Mouse (Mus musculus) liver, embryonic 12.5 days (tissue): ENCODE results near the gene Snx33. TPM values are rescaled to one million over a fixed set of nuclear protein-coding genes. Genes with fewer than 3 reads are reported as not detected.

Experiments used
- ATAC-seq: fragments of 200-750 bp; cut with Nextera tagmentation; 2 replicates; pipeline ENCODE4 v1.8.0; 2017; ENCODE audit warnings: moderate number of reproducible peaks, mild to moderate bottlenecking, moderate library complexity
- H3K27ac ChIP-seq: fragments of 300-500 bp; sonication (generic); 2 replicates; pipeline ENCODE4 v1.5.1; 2016; ENCODE audit warnings: mild to moderate bottlenecking
- H3K27me3 ChIP-seq: fragments of 300-500 bp; sonication (generic); replicated peaks from 2 replicates; pipeline ENCODE4 v1.6.1; 2016; ENCODE audit warnings: mild to moderate bottlenecking, moderate library complexity
- H3K36me3 ChIP-seq: fragments of 300-500 bp; sonication (generic); 2 replicates; pipeline ENCODE4 v1.6.1; 2016; ENCODE audit warnings: mild to moderate bottlenecking, moderate library complexity
- H3K4me1 ChIP-seq: fragments of 300-500 bp; sonication (generic); 2 replicates; pipeline ENCODE4 v1.6.1; 2016
- H3K4me2 ChIP-seq: fragments of 300-500 bp; sonication (generic); 2 replicates; pipeline ENCODE4 v1.6.1; 2016; ENCODE audit warnings: mild to moderate bottlenecking, moderate library complexity
- H3K4me3 ChIP-seq: fragments of 300-500 bp; sonication (generic); 2 replicates; pipeline ENCODE4 v1.5.1; 2016; ENCODE audit warnings: mild to moderate bottlenecking, moderate library complexity
- H3K9ac ChIP-seq: fragments of 300-500 bp; sonication (generic); 2 replicates; pipeline ENCODE4 v1.6.1; 2016; ENCODE audit warnings: mild to moderate bottlenecking, moderate library complexity
- H3K9me3 ChIP-seq: fragments of 300-500 bp; sonication (generic); replicated peaks from 2 replicates; pipeline ENCODE4 v1.6.1; 2016; ENCODE audit warnings: mild to moderate bottlenecking, moderate library complexity
- whole genome bisulfite sequencing: fragments of 180-500 bp; shearing (Covaris S2); methylation state at CpG from one replicate; pipeline ENCODE4 v1.1.7; 2016; ENCODE audit not compliant: insufficient replicate concordance; 5-methylcytosine and 5-hydroxymethylcytosine counted together
- polyA plus RNA-seq: library from polyadenylated mRNA; unstranded; fragments of >200 nt; fragmentation: Nextera tagmentation; extraction: Ambion mirVana; gene quantifications from 2 replicates; pipeline ENCODE4 v1.2.1, GENCODE M21; 2016

Snx33 gene
- polyA plus RNA-seq, 1 experiment from 2014 or later, result 1.8 TPM

DNA sequence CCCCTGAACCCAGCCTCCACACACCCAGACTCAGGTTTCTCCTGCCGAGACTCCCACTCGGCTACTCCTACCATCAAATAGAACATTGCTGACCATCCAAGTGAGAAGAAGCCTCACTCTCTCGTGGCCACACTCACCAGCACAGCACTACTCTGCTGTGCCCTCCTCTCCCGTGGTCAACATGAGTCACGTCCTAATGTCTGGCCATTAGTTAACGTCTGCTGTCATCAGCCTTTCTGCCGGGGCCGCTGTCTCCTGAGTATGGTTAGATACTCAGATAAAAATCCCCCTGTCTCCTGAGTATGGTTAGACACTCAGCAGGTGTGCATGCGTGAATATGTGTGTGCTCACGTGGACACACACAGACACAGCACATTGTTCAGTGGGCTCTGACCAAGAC lies 57.4 kb downstream of the Snx33 start:
- Histone ChIP-seq H3K4me2 (no peak overlapping the region), H3K9ac (no peak overlapping the region), H3K36me3 (no peaks in the 10 kb centered on the region), H3K9me3 (no peaks in the 10 kb centered on the region), H3K27ac (no peak overlapping the region), H3K4me3 (no peak overlapping the region), H3K4me1 (peaks cover 6% of the 10 kb centered on the region; the same call in 1 of the 2 replicates), H3K27me3 (peaks cover 29% of the 10 kb centered on the region)
- ATAC-seq, result no peak
- WGBS, result 35% methylated on average over 10 of the region's 10 CpGs

DNA sequence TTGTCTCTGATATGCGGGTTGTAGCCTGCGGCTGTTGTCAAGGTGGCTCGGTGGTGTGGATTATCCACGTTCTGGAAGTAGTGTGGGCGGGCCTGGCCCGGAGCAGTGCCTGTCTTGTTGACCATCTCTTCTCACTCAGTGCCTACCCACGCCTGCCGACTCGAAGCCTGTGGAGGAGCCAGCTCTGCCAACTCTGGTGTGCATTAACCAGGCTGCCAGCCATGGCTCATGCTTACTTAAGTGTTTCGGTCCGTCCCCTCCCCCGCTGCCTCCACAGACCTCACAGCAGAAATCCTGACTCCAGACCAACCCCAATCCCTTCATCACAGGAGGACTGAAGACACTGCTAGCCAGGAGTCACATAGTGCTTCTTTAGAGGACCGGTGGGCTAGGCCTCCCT lies 58.6 kb downstream of the Snx33 start:
- no peak overlapping the region for H3K9ac ChIP-seq
- no peaks in the 10 kb centered on the region for H3K36me3 ChIP-seq
- H3K9me3 ChIP-seq, result no peaks in the 10 kb centered on the region
- H3K4me2 ChIP-seq, result no peak overlapping the region
- no peak for ATAC-seq
- H3K27ac ChIP-seq, result no peak overlapping the region
- H3K4me3 ChIP-seq, result no peak overlapping the region
- 61% methylated on average over 13 of the region's 13 CpGs for WGBS
- peaks cover 37% of the 10 kb centered on the region for H3K27me3 ChIP-seq
- H3K4me1 ChIP-seq, result peaks cover 6% of the 10 kb centered on the region; the same call in 1 of the 2 replicates

DNA sequence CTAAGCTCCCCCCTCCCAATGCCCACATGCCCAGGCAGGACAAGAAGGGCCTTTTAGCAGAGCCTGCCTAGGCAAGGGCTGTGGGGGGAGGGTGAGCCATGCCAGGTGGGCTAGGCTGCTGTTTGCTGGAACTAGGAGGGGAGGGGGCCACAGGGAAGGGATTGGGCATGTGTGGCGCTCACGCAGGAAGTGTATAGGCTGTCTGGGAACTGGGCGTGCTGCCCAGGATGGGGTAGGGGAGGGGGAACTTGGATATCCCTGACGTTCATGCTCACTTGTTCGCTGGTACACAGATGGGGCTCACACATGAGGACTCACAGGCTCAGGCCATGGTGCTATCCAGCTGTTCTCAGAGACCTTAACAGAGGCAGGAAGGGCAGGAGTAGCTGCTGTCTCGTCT lies 59.9 kb downstream of the Snx33 start:
- Histone ChIP-seq H3K4me3 (no peak overlapping the region), H3K27me3 (peaks cover 50% of the 10 kb centered on the region), H3K9me3 (no peaks in the 10 kb centered on the region), H3K4me2 (no peak overlapping the region), H3K4me1 (peaks cover 10% of the 10 kb centered on the region; the same call in 1 of the 2 replicates), H3K9ac (no peak overlapping the region), H3K36me3 (no peaks in the 10 kb centered on the region), H3K27ac (no peak overlapping the region)
- ATAC-seq, result 0 out of 2 replicates have a peak, but pooled peaks have one; percentile 15
- 43% methylated on average over 6 of the region's 6 CpGs for WGBS

Other genes starting within 250 kb of the Snx33 start
- gene Lingo1, start 131.9 kb downstream of the Snx33 start, polyA plus RNA-seq, result 0.75 and 1.2 TPM in 2 replicates
- gene Odf3l1, start 63.7 kb downstream of the Snx33 start, polyA plus RNA-seq, result not detected in 2 replicates
- gene Cspg4, start 63.3 kb downstream of the Snx33 start, polyA plus RNA-seq, result 0.62 and 0.63 TPM in 2 replicates
- 71.1 and 76.1 TPM in 2 replicates for gene Imp3, start 9.1 kb upstream of the Snx33 start, polyA plus RNA-seq
- 13.2 and 13.6 TPM in 2 replicates for gene Snupn, start 22.5 kb upstream of the Snx33 start, polyA plus RNA-seq
- gene Ptpn9, start 66.6 kb upstream of the Snx33 start, polyA plus RNA-seq, result 7.4 and 8.0 TPM in 2 replicates
- gene Sin3a, start 143.7 kb upstream of the Snx33 start, polyA plus RNA-seq, result 20.2 and 20.5 TPM in 2 replicates
- gene Man2c1, start 202.3 kb upstream of the Snx33 start, polyA plus RNA-seq, result 31.5 and 35.4 TPM in 2 replicates
- gene Neil1, start 219.9 kb upstream of the Snx33 start, polyA plus RNA-seq, result 2.2 and 2.5 TPM in 2 replicates
- 62.8 and 64.2 TPM in 2 replicates for gene Commd4, start 230.0 kb upstream of the Snx33 start, polyA plus RNA-seq